Mouse (Mus musculus) heart, embryonic 13.5 days (tissue): Measurements from ENCODE around the gene Sgce. TPM values are rescaled to one million over a fixed set of nuclear protein-coding genes. Genes with fewer than 3 reads are reported as not detected.

Source experiments
- ATAC-seq: fragments of 200-750 bp; cut with Nextera tagmentation; 2 replicates; pipeline ENCODE4 v1.8.0; 2017; ENCODE audit warnings: moderate TSS enrichment; ENCODE audit not compliant: insufficient number of reproducible peaks, low FRiP score, low TSS enrichment; ENCODE audit errors: extremely low read depth
- H3K27ac ChIP-seq: fragments of 300-500 bp; sonication (generic); replicated peaks from 2 replicates; pipeline ENCODE4 v1.5.1; 2015; ENCODE audit warnings: moderate library complexity, mild to moderate bottlenecking, inconsistent platforms
- H3K27me3 ChIP-seq: fragments of 300-500 bp; sonication (generic); replicated peaks from 2 replicates; pipeline ENCODE4 v1.6.1; 2015; ENCODE audit warnings: mild to moderate bottlenecking, inconsistent platforms
- H3K36me3 ChIP-seq: fragments of 300-500 bp; sonication (generic); 2 replicates; pipeline ENCODE4 v1.6.1; 2015; ENCODE audit warnings: mild to moderate bottlenecking, inconsistent platforms
- H3K4me1 ChIP-seq: fragments of 300-500 bp; sonication (generic); 2 replicates; pipeline ENCODE4 v1.6.1; 2015; ENCODE audit warnings: inconsistent platforms
- H3K4me2 ChIP-seq: fragments of 300-500 bp; sonication (generic); 2 replicates; pipeline ENCODE4 v1.6.1; 2015; ENCODE audit warnings: inconsistent platforms, mild to moderate bottlenecking, moderate library complexity
- H3K4me3 ChIP-seq: fragments of 300-500 bp; sonication (generic); 2 replicates; pipeline ENCODE4 v1.5.1; 2015; ENCODE audit warnings: moderate library complexity, mild to moderate bottlenecking, inconsistent platforms
- H3K9ac ChIP-seq: fragments of 300-500 bp; sonication (generic); 2 replicates; pipeline ENCODE4 v1.6.1; 2015; ENCODE audit warnings: inconsistent platforms, mild to moderate bottlenecking, moderate library complexity
- H3K9me3 ChIP-seq: fragments of 300-500 bp; sonication (generic); 2 replicates; pipeline ENCODE4 v1.6.1; 2016; ENCODE audit warnings: inconsistent platforms
- WGBS: fragments of 180-500 bp; shearing (Covaris S2); methylation state at CpG from one replicate; pipeline ENCODE4 v1.1.7; 2015; ENCODE audit warnings: mixed read lengths; 5-methylcytosine and 5-hydroxymethylcytosine counted together
- polyA plus RNA-seq: library from polyadenylated mRNA; unstranded; fragments of >200 nt; fragmentation: Nextera tagmentation; extraction: Ambion mirVana; gene quantifications from 2 replicates; pipeline ENCODE4 v1.2.1, GENCODE M21; 2015

The Sgce gene
- polyA plus RNA-seq, 1 experiment from 2014 or later: 55.9 TPM

DNA sequence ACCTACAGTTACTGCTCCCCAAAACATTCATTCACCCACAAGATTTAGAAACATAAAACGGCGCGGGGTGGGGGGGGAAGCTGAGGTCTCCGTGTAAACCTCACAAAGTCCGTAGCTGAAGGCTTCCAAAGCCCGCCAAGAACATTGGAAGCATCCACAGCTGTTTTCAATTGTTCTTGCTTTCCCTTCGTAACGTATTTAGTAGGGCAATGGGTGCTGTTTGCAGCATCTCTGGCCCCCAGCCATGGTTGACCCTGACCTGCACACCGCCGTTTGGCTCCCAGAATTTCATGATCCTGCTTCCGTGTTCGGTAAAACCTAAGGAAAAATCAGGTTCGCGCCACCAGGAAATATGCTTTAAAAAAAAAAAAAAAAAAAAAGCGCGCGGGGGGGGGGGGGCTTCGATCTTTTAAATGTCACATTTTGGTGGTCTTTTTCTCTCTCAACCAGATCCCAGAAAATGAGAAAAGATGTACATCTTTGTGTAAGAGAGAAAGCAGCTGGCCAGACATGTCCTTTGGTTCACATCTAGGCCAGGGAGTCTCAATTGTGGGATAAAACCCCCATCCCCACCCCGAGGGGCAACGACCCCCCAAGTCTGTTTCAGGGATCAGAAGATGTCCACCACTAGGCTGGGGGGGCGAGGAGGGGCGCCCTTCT is 841 bp downstream of the Sgce start:
- WGBS: 52% methylated on average over 22 of the region's 22 CpGs
- H3K9ac ChIP-seq: peak overlapping the region; percentile 86
- H3K4me3 ChIP-seq: peak overlapping the region; percentile 61
- H3K27me3 ChIP-seq: no peaks in the 10 kb centered on the region
- H3K9me3 ChIP-seq: peaks cover 29% of the 10 kb centered on the region
- H3K27ac ChIP-seq: peak overlapping the region; percentile 78
- H3K4me2 ChIP-seq: peak overlapping the region; percentile 77
- peaks cover 18% of the 10 kb centered on the region for H3K4me1 ChIP-seq
- H3K36me3 ChIP-seq: no peaks in the 10 kb centered on the region
- ATAC-seq: no peak

DNA sequence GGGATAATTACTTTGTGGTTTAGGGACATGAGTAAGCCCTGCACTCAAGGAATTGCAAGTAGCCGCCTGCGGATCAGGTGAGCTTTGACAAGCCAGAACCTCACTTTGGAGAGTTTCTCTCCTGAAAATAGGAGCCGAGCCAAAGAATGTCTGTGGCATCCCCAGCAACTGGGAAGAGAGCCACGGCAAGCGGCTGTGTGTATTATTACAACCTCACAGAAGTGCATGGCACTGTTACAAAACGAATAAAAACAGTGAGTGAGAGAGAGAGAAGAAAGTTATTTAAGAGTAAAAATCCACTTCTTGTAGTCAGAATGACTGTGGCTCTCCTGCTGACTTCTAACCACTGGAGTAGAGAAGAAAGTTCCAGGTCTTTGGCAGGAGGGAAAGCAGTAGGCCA is 6.5 kb downstream of the Sgce start:
- Histone ChIP-seq H3K9me3 (no peaks in the 10 kb centered on the region), H3K4me3 (no peak overlapping the region), H3K36me3 (no peaks in the 10 kb centered on the region), H3K27ac (peak overlapping the region; percentile 43), H3K27me3 (0 out of 2 replicates have a peak, but pooled peaks cover 3% of the 10 kb centered on the region), H3K4me2 (peak overlapping the region; percentile 17), H3K9ac (0 out of 2 replicates have a peak overlapping the region, but pooled peaks have one; percentile 10), H3K4me1 (peaks cover 61% of the 10 kb centered on the region)
- WGBS: 12% methylated on average over 6 of the region's 6 CpGs
- ATAC-seq: no peak

DNA sequence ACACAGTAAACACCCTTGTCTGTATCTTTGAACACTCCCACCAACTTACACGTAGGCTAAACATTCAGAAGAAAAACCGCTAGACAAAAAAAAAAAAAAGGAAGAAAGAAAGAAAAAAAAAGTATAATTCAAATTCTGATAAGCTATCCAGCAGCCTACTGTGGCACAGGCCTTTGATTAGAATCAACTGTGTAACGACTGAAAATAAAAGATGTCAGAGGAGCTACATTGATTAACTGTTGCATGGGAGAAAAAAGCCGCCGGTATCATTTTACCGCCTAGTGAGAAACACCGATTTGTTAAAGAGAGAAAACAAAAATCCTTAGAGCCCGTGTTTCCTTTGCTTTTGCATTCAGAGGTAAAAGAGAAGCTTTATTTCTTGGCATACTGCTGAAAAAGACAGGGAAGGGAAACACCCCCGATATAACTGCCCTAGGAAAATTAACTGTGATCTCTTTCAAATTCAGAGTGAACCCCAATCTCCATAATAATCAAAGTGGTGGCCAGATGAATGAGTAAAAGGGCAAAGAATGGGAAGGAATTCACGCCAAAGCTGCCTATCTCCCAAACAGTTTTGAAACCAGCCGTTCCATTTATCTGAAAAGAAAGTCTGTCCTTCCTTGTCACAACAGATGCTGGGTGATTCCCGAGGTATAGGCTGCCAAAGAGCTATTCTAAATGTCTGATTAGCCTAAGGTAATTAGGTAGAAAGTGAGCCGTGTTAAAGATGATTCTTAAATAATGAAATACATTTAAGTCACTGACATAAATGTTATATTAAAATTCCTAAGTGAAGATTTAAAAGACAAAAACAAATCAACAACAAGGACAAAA is 7.3 kb downstream of the Sgce start:
- Histone ChIP-seq H3K27ac (no peak overlapping the region), H3K27me3 (0 out of 2 replicates have a peak, but pooled peaks cover 3% of the 10 kb centered on the region), H3K4me2 (peak overlapping the region; percentile 6; the same call in 1 of the 2 replicates), H3K4me1 (peaks cover 61% of the 10 kb centered on the region), H3K9ac (no peak overlapping the region), H3K9me3 (no peaks in the 10 kb centered on the region), H3K36me3 (no peaks in the 10 kb centered on the region), H3K4me3 (no peak overlapping the region)
- WGBS: 31% methylated on average over 13 of the region's 13 CpGs
- no peak for ATAC-seq

DNA sequence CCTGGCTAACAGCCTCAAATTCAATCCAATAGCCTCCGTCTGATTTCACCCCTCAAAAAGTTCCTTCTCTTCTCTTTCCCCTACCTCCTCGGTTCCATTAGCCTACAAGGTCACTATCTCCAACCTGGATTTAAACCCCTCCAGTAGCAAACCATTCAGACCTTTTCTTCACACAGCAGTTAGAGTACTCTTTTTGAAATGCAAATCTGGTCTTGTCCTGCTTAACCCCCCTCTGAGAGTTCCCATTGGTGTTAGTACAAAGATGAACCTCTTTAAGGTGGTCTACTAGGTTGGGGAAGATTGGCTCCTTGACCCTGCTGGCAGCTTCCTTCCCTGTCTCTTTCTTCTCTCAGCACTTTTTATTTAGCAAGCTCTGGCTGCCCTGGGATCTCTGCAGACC is 8.3 kb downstream of the Sgce start:
- H3K27me3 ChIP-seq: 0 out of 2 replicates have a peak, but pooled peaks cover 3% of the 10 kb centered on the region
- WGBS: 34% methylated on average over 2 of the region's 2 CpGs
- H3K9me3 ChIP-seq: no peaks in the 10 kb centered on the region
- H3K9ac ChIP-seq: no peak overlapping the region
- H3K4me1 ChIP-seq: peaks cover 58% of the 10 kb centered on the region
- H3K27ac ChIP-seq: no peak overlapping the region
- ATAC-seq: no peak
- no peaks in the 10 kb centered on the region for H3K36me3 ChIP-seq
- H3K4me2 ChIP-seq: no peak overlapping the region
- H3K4me3 ChIP-seq: no peak overlapping the region

DNA sequence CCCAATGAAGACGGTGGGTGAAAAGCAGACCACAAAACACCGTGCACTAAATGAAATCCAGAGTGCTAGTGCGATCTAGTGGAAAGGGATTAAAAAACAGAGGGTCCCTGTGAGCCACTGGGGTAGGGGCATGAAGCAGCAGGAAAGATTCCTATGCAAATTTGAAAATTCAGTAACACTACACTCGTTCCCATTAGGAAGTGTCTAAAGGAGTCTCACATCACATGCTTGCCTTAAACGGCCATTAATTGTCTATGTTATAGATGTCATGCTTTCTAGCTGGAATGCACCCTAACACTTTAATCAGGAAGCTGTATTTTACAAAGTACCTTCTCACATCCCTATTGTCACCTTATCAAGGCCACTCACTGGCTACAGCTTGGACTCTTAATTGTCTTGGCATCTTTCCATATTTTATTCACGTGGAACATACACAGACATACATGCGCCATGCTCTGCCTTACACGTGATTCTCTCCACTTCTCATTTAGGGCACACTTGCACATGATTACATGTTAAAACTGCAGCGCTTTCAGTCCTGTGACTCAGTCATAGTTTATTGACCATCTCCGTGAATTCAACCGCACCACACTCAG is 8.9 kb downstream of the Sgce start:
- peaks cover 60% of the 10 kb centered on the region for H3K4me1 ChIP-seq
- peak overlapping the region; percentile 35 for H3K4me2 ChIP-seq
- ATAC-seq: no peak
- no peak overlapping the region for H3K27ac ChIP-seq
- 0 out of 2 replicates have a peak, but pooled peaks cover 3% of the 10 kb centered on the region for H3K27me3 ChIP-seq
- H3K4me3 ChIP-seq: no peak overlapping the region
- no peaks in the 10 kb centered on the region for H3K36me3 ChIP-seq
- H3K9ac ChIP-seq: no peak overlapping the region
- H3K9me3 ChIP-seq: no peaks in the 10 kb centered on the region
- WGBS: 38% methylated on average over 11 of the region's 11 CpGs

DNA sequence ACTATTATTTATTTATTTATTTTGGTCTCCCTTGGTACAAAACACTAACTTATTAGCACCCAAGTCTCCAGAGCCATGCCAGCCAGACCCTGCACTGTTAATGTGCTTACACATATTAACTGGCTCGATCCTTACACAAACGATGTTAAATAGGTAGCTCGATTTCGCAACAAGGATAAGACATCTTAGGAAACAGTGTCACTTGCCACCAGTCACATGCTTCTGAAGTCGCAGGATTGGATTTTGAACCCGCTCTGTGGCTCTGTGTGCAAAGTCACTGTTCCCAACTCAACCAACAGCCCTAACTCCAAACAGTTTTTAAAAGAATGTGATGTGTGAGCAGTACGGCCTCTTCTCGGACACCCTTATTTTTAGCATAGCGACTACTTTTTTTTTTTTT is 10.6 kb downstream of the Sgce start:
- ATAC-seq: no peak
- Histone ChIP-seq H3K4me2 (no peak overlapping the region), H3K9me3 (no peaks in the 10 kb centered on the region), H3K36me3 (no peaks in the 10 kb centered on the region), H3K27me3 (0 out of 2 replicates have a peak, but pooled peaks cover 3% of the 10 kb centered on the region), H3K4me1 (peaks cover 62% of the 10 kb centered on the region), H3K27ac (no peak overlapping the region), H3K4me3 (no peak overlapping the region), H3K9ac (no peak overlapping the region)
- 67% methylated on average over 9 of the region's 9 CpGs for WGBS

DNA sequence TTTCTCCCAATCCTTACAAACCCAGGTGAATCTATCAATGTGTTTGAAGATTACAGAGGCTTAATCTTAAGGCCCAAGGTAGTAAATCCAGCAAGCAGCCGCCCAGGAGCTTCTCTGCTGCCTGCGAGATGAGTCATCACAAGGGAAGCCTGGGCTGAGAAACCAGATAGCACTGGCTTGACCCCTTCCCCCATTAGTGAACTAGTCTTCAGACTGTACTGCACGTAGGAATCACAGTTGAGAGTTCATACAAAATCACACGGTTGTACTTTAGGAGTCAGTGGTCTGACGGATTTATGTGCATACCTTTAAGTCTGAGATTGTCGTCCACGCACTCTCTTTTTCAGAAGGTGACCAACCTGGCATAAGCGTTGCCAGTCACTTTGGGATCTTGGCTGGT is 13.8 kb downstream of the Sgce start:
- no peak for ATAC-seq
- H3K4me2 ChIP-seq: peak overlapping the region; percentile 4; the same call in 1 of the 2 replicates
- 0 out of 2 replicates have a peak, but pooled peaks cover 3% of the 10 kb centered on the region for H3K27me3 ChIP-seq
- H3K36me3 ChIP-seq: no peaks in the 10 kb centered on the region
- WGBS: 44% methylated on average over 8 of the region's 8 CpGs
- H3K9me3 ChIP-seq: no peaks in the 10 kb centered on the region
- H3K4me1 ChIP-seq: peaks cover 46% of the 10 kb centered on the region
- H3K4me3 ChIP-seq: no peak overlapping the region
- H3K27ac ChIP-seq: 0 out of 2 replicates have a peak overlapping the region, but pooled peaks have one; percentile 15
- no peak overlapping the region for H3K9ac ChIP-seq

DNA sequence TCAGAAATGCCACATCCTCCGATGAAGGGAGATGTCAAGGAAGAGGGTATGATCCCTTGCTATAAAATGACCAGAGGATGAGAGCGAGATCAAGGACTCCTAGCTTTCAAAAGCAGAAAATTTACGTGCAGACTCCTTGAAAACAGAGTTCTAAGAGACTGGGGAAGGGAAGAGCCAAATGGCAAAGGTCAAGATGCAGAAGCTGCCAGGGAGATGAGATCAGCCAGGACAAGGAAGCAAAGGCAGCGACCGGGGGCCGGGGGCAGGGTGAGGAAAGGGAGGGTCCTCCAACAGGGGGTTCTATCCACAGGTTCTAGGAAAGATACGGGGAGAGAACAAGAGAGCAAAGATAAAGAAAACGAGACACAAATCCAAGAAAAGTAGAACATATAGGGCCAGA is 15.3 kb downstream of the Sgce start:
- Histone ChIP-seq H3K9ac (no peak overlapping the region), H3K27me3 (no peaks in the 10 kb centered on the region), H3K4me3 (no peak overlapping the region), H3K4me2 (no peak overlapping the region), H3K4me1 (peaks cover 34% of the 10 kb centered on the region), H3K36me3 (no peaks in the 10 kb centered on the region), H3K27ac (no peak overlapping the region), H3K9me3 (no peaks in the 10 kb centered on the region)
- no peak for ATAC-seq
- 43% methylated on average over 8 of the region's 8 CpGs for WGBS

DNA sequence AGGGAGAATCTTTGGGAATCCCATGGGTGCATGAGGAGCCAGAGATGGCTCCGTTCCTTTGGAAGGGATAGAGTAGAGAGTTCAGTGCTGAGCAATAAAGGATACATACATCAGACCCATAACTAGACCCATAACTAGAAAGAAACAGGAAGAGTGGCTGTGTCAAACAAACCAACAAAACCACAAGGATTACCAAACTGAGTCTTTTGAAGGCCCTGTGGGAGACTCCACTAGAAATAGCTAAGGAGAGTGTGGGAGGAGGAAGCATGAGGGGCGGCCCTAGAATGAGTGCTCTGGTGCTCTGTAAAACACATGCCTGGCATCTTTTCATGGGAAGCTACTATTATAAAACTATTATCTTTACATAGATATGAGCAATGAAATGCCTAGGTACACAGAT is 18.7 kb downstream of the Sgce start:
- H3K9ac ChIP-seq: no peak overlapping the region
- H3K4me1 ChIP-seq: peaks cover 26% of the 10 kb centered on the region
- H3K9me3 ChIP-seq: no peaks in the 10 kb centered on the region
- H3K4me2 ChIP-seq: no peak overlapping the region
- no peak overlapping the region for H3K27ac ChIP-seq
- no peak for ATAC-seq
- WGBS: 72% methylated on average over 2 of the region's 2 CpGs
- no peak overlapping the region for H3K4me3 ChIP-seq
- H3K27me3 ChIP-seq: no peaks in the 10 kb centered on the region
- H3K36me3 ChIP-seq: no peaks in the 10 kb centered on the region

DNA sequence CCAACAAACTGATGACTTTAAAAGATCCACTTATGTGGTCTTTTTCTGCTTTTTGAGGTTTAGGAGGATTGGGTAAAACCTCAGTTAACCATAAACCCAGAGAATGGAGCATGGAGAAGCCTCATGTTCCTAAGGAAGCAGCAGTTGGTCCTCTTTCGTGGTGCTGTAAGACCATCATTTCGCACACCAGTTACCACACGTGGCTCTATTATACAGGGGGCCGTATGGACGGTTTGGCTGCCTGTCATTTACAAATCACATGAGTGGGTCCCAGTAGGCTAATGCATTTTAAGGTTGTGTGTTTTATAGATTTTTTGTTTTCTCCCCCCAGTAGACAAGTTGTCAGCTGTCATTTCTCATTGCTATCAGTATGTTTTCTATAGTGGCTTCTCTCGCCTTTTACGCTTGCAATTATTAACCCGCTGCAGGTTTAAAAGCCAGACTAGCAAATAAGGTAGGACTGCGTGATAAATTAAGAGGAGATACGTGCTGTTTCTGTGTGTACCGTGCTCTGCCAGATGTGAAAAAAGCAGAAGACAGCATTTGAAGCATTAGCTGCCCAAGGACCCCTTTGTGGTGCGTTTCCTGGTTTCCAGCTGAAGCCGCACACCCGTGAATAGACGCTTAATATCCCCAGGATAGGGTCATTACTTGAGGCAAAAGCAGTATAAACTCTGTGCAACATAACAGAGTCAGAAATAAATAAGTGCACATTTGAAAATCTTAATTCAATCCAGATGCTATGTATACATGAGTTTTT is 22.8 kb downstream of the Sgce start:
- no peak overlapping the region for H3K27ac ChIP-seq
- no peaks in the 10 kb centered on the region for H3K9me3 ChIP-seq
- no peak overlapping the region for H3K4me3 ChIP-seq
- no peak overlapping the region for H3K9ac ChIP-seq
- WGBS: 81% methylated on average over 15 of the region's 15 CpGs
- ATAC-seq: no peak
- no peaks in the 10 kb centered on the region for H3K36me3 ChIP-seq
- H3K27me3 ChIP-seq: no peaks in the 10 kb centered on the region
- no peak overlapping the region for H3K4me2 ChIP-seq
- no peaks in the 10 kb centered on the region for H3K4me1 ChIP-seq

DNA sequence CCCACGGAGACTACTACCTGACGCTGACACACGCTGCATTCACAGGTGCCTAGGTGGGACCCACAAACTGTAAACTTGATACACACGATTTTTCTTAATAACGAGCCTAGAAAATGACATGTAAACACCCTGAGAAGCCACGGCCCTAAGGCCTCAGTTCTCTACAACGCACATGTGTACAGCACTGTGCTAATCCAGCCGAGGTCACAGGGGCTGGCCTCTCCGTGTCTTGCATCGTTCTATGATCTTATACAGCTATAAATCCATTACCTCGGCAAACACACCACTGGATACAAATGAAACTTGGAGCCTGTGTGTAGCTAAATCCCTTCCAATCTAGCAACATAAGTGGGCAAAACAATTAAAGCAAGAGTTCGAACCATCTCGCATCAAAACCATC is 24.3 kb downstream of the Sgce start:
- H3K27ac ChIP-seq: no peak overlapping the region
- H3K9me3 ChIP-seq: no peaks in the 10 kb centered on the region
- H3K4me1 ChIP-seq: no peaks in the 10 kb centered on the region
- no peak for ATAC-seq
- no peak overlapping the region for H3K9ac ChIP-seq
- WGBS: 85% methylated on average over 13 of the region's 13 CpGs
- no peak overlapping the region for H3K4me2 ChIP-seq
- H3K36me3 ChIP-seq: no peaks in the 10 kb centered on the region
- no peak overlapping the region for H3K4me3 ChIP-seq
- H3K27me3 ChIP-seq: no peaks in the 10 kb centered on the region
